Mouse (Mus musculus): ENCODE measurements around the gene B230104I21Rik. TPM values are rescaled to one million over a fixed set of nuclear protein-coding genes. Genes with fewer than 3 reads are reported as not detected.

The B230104I21Rik gene
- polyA plus RNA-seq, 1 experiment from 2014 or later: not detected

- Histone ChIP-seq H3K4me2 (replicated peaks; ENCODE audit: low read depth) (no peak overlapping the region), H3K4me3 (ENCODE audit: low read depth, low read length) (no peak overlapping the region), H3K4me1 (replicated peaks; ENCODE audit: control insufficient read depth, insufficient read depth, low read length) (no peaks in the 10 kb centered on the region), H3K27ac (ENCODE audit: low read depth, low read length) (no peak overlapping the region), H3K9ac (ENCODE audit: low read depth, low read length) (no peak overlapping the region), H3K36me3 (ENCODE audit: control insufficient read depth, insufficient read depth) (no peaks in the 10 kb centered on the region), H3K9me3 (ENCODE audit: control insufficient read depth) (no peaks in the 10 kb centered on the region), H3K27me3 (replicated peaks; ENCODE audit: control insufficient read depth, insufficient read depth, low read length) (no peaks in the 10 kb centered on the region)
- no peak for TF ChIP-seq CTCF (IDR thresholded peaks at IDR 0.05; ENCODE audit: low read depth)
- no peak for ATAC-seq
- WGBS: 72% methylated on average over 2 of the region's 2 CpGs
Measured at GRCm38 (mm10) chr4:154309131-154309530, 26.8 kb upstream of the B230104I21Rik start.

- WGBS: 63% methylated on average over 9 of the region's 9 CpGs
- no peak overlapping the region for H3K9ac ChIP-seq (ENCODE audit: low read depth, low read length)
- no peaks in the 10 kb centered on the region for H3K27me3 ChIP-seq (replicated peaks; ENCODE audit: control insufficient read depth, insufficient read depth, low read length)
- H3K4me3 ChIP-seq (ENCODE audit: low read depth, low read length): no peak overlapping the region
- H3K27ac ChIP-seq (ENCODE audit: low read depth, low read length): no peak overlapping the region
- H3K4me2 ChIP-seq (replicated peaks; ENCODE audit: low read depth): no peak overlapping the region
- H3K9me3 ChIP-seq (ENCODE audit: control insufficient read depth): no peaks in the 10 kb centered on the region
- TF ChIP-seq CTCF (IDR thresholded peaks at IDR 0.05; ENCODE audit: low read depth): no peak
- no peaks in the 10 kb centered on the region for H3K4me1 ChIP-seq (replicated peaks; ENCODE audit: control insufficient read depth, insufficient read depth, low read length)
- no peaks in the 10 kb centered on the region for H3K36me3 ChIP-seq (ENCODE audit: control insufficient read depth, insufficient read depth)
- no peak for ATAC-seq
Measured at GRCm38 (mm10) chr4:154310576-154311262, 25.2 kb upstream of the B230104I21Rik start.

- no peaks in the 10 kb centered on the region for H3K4me1 ChIP-seq (replicated peaks; ENCODE audit: control insufficient read depth, insufficient read depth, low read length)
- H3K4me2 ChIP-seq (replicated peaks; ENCODE audit: low read depth): no peak overlapping the region
- no peak for TF ChIP-seq CTCF (IDR thresholded peaks at IDR 0.05; ENCODE audit: low read depth)
- H3K9me3 ChIP-seq (ENCODE audit: control insufficient read depth): no peaks in the 10 kb centered on the region
- 87% methylated on average over 2 of the region's 2 CpGs for WGBS
- H3K9ac ChIP-seq (ENCODE audit: low read depth, low read length): no peak overlapping the region
- no peak overlapping the region for H3K4me3 ChIP-seq (ENCODE audit: low read depth, low read length)
- ATAC-seq: no peak
- no peaks in the 10 kb centered on the region for H3K27me3 ChIP-seq (replicated peaks; ENCODE audit: control insufficient read depth, insufficient read depth, low read length)
- no peaks in the 10 kb centered on the region for H3K36me3 ChIP-seq (ENCODE audit: control insufficient read depth, insufficient read depth)
- H3K27ac ChIP-seq (ENCODE audit: low read depth, low read length): no peak overlapping the region
Measured at GRCm38 (mm10) chr4:154312143-154312812, 23.6 kb upstream of the B230104I21Rik start.

- Histone ChIP-seq H3K27ac (ENCODE audit: low read depth, low read length) (no peak overlapping the region), H3K4me3 (ENCODE audit: low read depth, low read length) (no peak overlapping the region), H3K9me3 (ENCODE audit: control insufficient read depth) (no peaks in the 10 kb centered on the region), H3K4me2 (replicated peaks; ENCODE audit: low read depth) (no peak overlapping the region), H3K27me3 (replicated peaks; ENCODE audit: control insufficient read depth, insufficient read depth, low read length) (no peaks in the 10 kb centered on the region), H3K4me1 (replicated peaks; ENCODE audit: control insufficient read depth, insufficient read depth, low read length) (no peaks in the 10 kb centered on the region), H3K9ac (ENCODE audit: low read depth, low read length) (no peak overlapping the region), H3K36me3 (ENCODE audit: control insufficient read depth, insufficient read depth) (no peaks in the 10 kb centered on the region)
- no peak for TF ChIP-seq CTCF (IDR thresholded peaks at IDR 0.05; ENCODE audit: low read depth)
- WGBS: 59% methylated on average over 4 of the region's 4 CpGs
- ATAC-seq: no peak
Measured at GRCm38 (mm10) chr4:154312935-154313621, 22.8 kb upstream of the B230104I21Rik start.

- no peaks in the 10 kb centered on the region for H3K27me3 ChIP-seq (replicated peaks; ENCODE audit: control insufficient read depth, insufficient read depth, low read length)
- no peak overlapping the region for H3K9ac ChIP-seq (ENCODE audit: low read depth, low read length)
- no peak overlapping the region for H3K4me3 ChIP-seq (ENCODE audit: low read depth, low read length)
- H3K4me2 ChIP-seq (replicated peaks; ENCODE audit: low read depth): no peak overlapping the region
- no peak for ATAC-seq
- H3K9me3 ChIP-seq (ENCODE audit: control insufficient read depth): no peaks in the 10 kb centered on the region
- 0 out of 2 replicates have a peak, but pooled peaks cover 4% of the 10 kb centered on the region for H3K36me3 ChIP-seq (ENCODE audit: control insufficient read depth, insufficient read depth)
- H3K27ac ChIP-seq (ENCODE audit: low read depth, low read length): no peak overlapping the region
- H3K4me1 ChIP-seq (replicated peaks; ENCODE audit: control insufficient read depth, insufficient read depth, low read length): no peaks in the 10 kb centered on the region
- WGBS: 82% methylated on average over 11 of the region's 11 CpGs
- TF ChIP-seq CTCF (IDR thresholded peaks at IDR 0.05; ENCODE audit: low read depth): no peak
Measured at GRCm38 (mm10) chr4:154313622-154313967, 22.3 kb upstream of the B230104I21Rik start.

- Histone ChIP-seq H3K4me1 (replicated peaks; ENCODE audit: control insufficient read depth, insufficient read depth, low read length) (no peaks in the 10 kb centered on the region), H3K4me3 (ENCODE audit: low read depth, low read length) (no peak overlapping the region), H3K27me3 (replicated peaks; ENCODE audit: control insufficient read depth, insufficient read depth, low read length) (no peaks in the 10 kb centered on the region), H3K4me2 (replicated peaks; ENCODE audit: low read depth) (no peak overlapping the region), H3K27ac (ENCODE audit: low read depth, low read length) (no peak overlapping the region), H3K9me3 (ENCODE audit: control insufficient read depth) (no peaks in the 10 kb centered on the region), H3K9ac (ENCODE audit: low read depth, low read length) (no peak overlapping the region), H3K36me3 (ENCODE audit: control insufficient read depth, insufficient read depth) (peaks cover 45% of the 10 kb centered on the region; the same call in 1 of the 2 replicates)
- WGBS: 74% methylated on average over 4 of the region's 4 CpGs
- TF ChIP-seq CTCF (IDR thresholded peaks at IDR 0.05; ENCODE audit: low read depth): no peak
- ATAC-seq: no peak
Measured at GRCm38 (mm10) chr4:154325410-154325809, 10.5 kb upstream of the B230104I21Rik start.
